ENCODE assay signal across 13 mouse cellular contexts in the genomic region with DNA sequence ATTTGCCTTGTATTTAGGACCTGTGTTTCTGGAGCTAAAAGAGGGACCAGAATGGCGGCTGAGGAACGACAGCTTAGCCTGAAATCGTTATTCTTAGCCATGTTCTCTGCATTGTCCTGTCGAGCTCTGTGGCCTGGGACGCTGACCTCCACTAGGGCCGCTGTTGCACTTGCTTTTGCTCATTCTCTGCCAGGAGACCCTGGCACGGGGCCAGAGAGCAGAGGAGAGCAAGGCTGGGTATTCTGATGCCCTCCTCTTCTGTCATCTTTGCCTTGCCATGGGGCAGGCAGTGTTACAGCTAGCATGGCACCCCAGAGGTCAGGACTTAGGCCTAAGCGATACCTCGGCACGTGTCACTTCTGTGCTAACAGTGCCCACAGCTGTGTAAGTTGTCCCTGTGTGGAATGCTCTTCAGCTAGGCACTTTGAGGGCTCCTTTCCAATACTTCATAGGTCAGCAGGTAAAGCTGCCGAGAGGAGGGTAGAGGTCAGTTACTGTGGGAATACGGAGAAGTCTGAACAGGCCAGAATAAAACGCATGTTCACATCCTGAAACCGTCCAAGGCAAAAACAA. TPM values are rescaled to one million over a fixed set of nuclear protein-coding genes. Genes with fewer than 3 reads are reported as not detected.
DNase-seq lines count a peak whose midpoint lies in the region; ATAC-seq and TF ChIP-seq lines count a peak whose summit lies in the region.
"Had no signal": no experiment of that assay in that cellular context is flagged by ENCODE, and none has a peak within 500 bp of the region (broad histone marks: within the 10 kb centered on the region; RNA-seq: fewer than 3 reads in every experiment).

No protein-coding gene starts in this region.

- H3K27me3 ChIP-seq in embryonic facial prominence, embryonic 12.5 days, result no peaks in the 10 kb centered on the region
- no peaks in the 10 kb centered on the region for H3K27me3 ChIP-seq in embryonic facial prominence, embryonic 10.5 days (replicated peaks; ENCODE audit: low read depth, poor library complexity, severe bottlenecking)
- no peaks in the 10 kb centered on the region for H3K27me3 ChIP-seq in liver, postnatal 0 days (ENCODE audit: insufficient read depth, low read length)
- H3K27me3 ChIP-seq in stomach, postnatal 0 days (ENCODE audit: control insufficient read depth, insufficient read depth, low read length), result no peaks in the 10 kb centered on the region
- H3K27me3 ChIP-seq: midbrain, embryonic 12.5 days had no signal

- 0 out of 2 replicates have a peak, but pooled peaks have one; percentile 15 for ATAC-seq in embryonic facial prominence, embryonic 12.5 days (ENCODE audit: insufficient number of reproducible peaks, insufficient read depth, low FRiP score, low TSS enrichment)
- no peak for ATAC-seq in liver, postnatal 0 days
- no peak for ATAC-seq in stomach, postnatal 0 days (ENCODE audit: low FRiP score, low TSS enrichment)

- H3K36me3 ChIP-seq in embryonic facial prominence, embryonic 12.5 days, result no peaks in the 10 kb centered on the region
- no peaks in the 10 kb centered on the region for H3K36me3 ChIP-seq in embryonic facial prominence, embryonic 10.5 days (replicated peaks)
- H3K36me3 ChIP-seq in liver, postnatal 0 days (replicated peaks; ENCODE audit: insufficient read depth, low read length), result no peaks in the 10 kb centered on the region
- no peaks in the 10 kb centered on the region for H3K36me3 ChIP-seq in stomach, postnatal 0 days (ENCODE audit: control insufficient read depth, insufficient read depth, low read length)
- H3K36me3 ChIP-seq: limb, embryonic 13.5 days; midbrain, embryonic 12.5 days had no signal

- no peak overlapping the region for H3K4me2 ChIP-seq in embryonic facial prominence, embryonic 12.5 days (replicated peaks)
- no peak overlapping the region for H3K4me2 ChIP-seq in liver, postnatal 0 days (ENCODE audit: low read depth, low read length)
- no peak overlapping the region for H3K4me2 ChIP-seq in stomach, postnatal 0 days (replicated peaks; ENCODE audit: low read depth)
- H3K4me2 ChIP-seq: limb, embryonic 13.5 days; midbrain, embryonic 12.5 days had no signal

- no peak overlapping the region for H3K9ac ChIP-seq in embryonic facial prominence, embryonic 12.5 days
- H3K9ac ChIP-seq in liver, postnatal 0 days (replicated peaks), result no peak overlapping the region
- H3K9ac ChIP-seq in stomach, postnatal 0 days (ENCODE audit: low read length), result no peak overlapping the region
- H3K9ac ChIP-seq: limb, embryonic 13.5 days; midbrain, embryonic 12.5 days had no signal

- DNase-seq in embryonic facial prominence, embryonic 10.5 days (ENCODE audit: low spot score), result no peak
- DNase-seq in layer of hippocampus, postnatal 10 days (ENCODE audit: low spot score in 2 of 2), result peak; percentile 3 to 18
- DNase-seq in layer of hippocampus, postnatal 25 days (ENCODE audit: extremely low spot score in 1 of 2, low spot score in 1 of 2), result no peak
- peak; percentile 41 to 58 for DNase-seq in adrenal gland, adult 18-20 months (ENCODE audit: low spot score in 2 of 2)
- DNase-seq in liver, postnatal 0 days, result peak; percentile 28
- no peak for DNase-seq in stomach, postnatal 0 days (ENCODE audit: low spot score)
- DNase-seq in urinary bladder, postnatal 14 days (ENCODE audit: low spot score), result no peak

- H3K9me3 ChIP-seq in embryonic facial prominence, embryonic 12.5 days, result no peaks in the 10 kb centered on the region
- no peaks in the 10 kb centered on the region for H3K9me3 ChIP-seq in embryonic facial prominence, embryonic 10.5 days
- H3K9me3 ChIP-seq in liver, postnatal 0 days (ENCODE audit: low read length), result no peaks in the 10 kb centered on the region
- no peaks in the 10 kb centered on the region for H3K9me3 ChIP-seq in stomach, postnatal 0 days (ENCODE audit: control insufficient read depth, low read length)
- H3K9me3 ChIP-seq: limb, embryonic 13.5 days; midbrain, embryonic 12.5 days had no signal

- 89% methylated on average over 14 of the region's 14 CpGs for WGBS in embryonic facial prominence, embryonic 12.5 days
- 89% methylated on average over 14 of the region's 14 CpGs for WGBS in embryonic facial prominence, embryonic 10.5 days
- WGBS in liver, postnatal 0 days (ENCODE audit: insufficient replicate concordance), result 79% methylated on average over 14 of the region's 14 CpGs
- WGBS in stomach, postnatal 0 days, result 90% methylated on average over 14 of the region's 14 CpGs

- no peak for TF ChIP-seq EP300 in liver, postnatal 0 days (IDR thresholded peaks at IDR 0.05; ENCODE audit: low read depth)
- TF ChIP-seq EP300 in stomach, postnatal 0 days (optimal IDR thresholded peaks at IDR 0.05), result no peak

- no peak overlapping the region for H3K27ac ChIP-seq in embryonic facial prominence, embryonic 12.5 days
- no peak overlapping the region for H3K27ac ChIP-seq in embryonic facial prominence, embryonic 10.5 days (replicated peaks)
- no peak overlapping the region for H3K27ac ChIP-seq in liver, postnatal 0 days (ENCODE audit: low read depth)
- H3K27ac ChIP-seq in stomach, postnatal 0 days (replicated peaks), result no peak overlapping the region
- H3K27ac ChIP-seq: kidney, postnatal 0 days; limb, embryonic 13.5 days; midbrain, embryonic 12.5 days had no signal

- no peaks in the 10 kb centered on the region for H3K4me1 ChIP-seq in embryonic facial prominence, embryonic 12.5 days
- H3K4me1 ChIP-seq in embryonic facial prominence, embryonic 10.5 days, result no peaks in the 10 kb centered on the region
- H3K4me1 ChIP-seq in liver, postnatal 0 days (ENCODE audit: insufficient read depth), result no peaks in the 10 kb centered on the region
- H3K4me1 ChIP-seq in stomach, postnatal 0 days (replicated peaks; ENCODE audit: control insufficient read depth, insufficient read depth), result no peaks in the 10 kb centered on the region
- H3K4me1 ChIP-seq: limb, embryonic 13.5 days; midbrain, embryonic 12.5 days had no signal

- TF ChIP-seq CTCF in liver, postnatal 0 days (IDR thresholded peaks at IDR 0.05; ENCODE audit: low read depth), result no peak
- TF ChIP-seq CTCF in stomach, postnatal 0 days (IDR thresholded peaks at IDR 0.05; ENCODE audit: low read depth), result no peak

- no peak overlapping the region for H3K4me3 ChIP-seq in embryonic facial prominence, embryonic 12.5 days
- H3K4me3 ChIP-seq in embryonic facial prominence, embryonic 10.5 days, result no peak overlapping the region
- no peak overlapping the region for H3K4me3 ChIP-seq in liver, postnatal 0 days (ENCODE audit: low read depth, low read length)
- no peak overlapping the region for H3K4me3 ChIP-seq in stomach, postnatal 0 days (ENCODE audit: low read depth, low read length)
- H3K4me3 ChIP-seq: limb, embryonic 13.5 days; midbrain, embryonic 12.5 days had no signal

RNA-seq across cellular contexts. Expression of gene Poc1b, which starts 23.3 kb away (rescaled TPM):
- 19.4 and 21.1 TPM in 2 replicates for polyA plus RNA-seq in embryonic facial prominence, embryonic 12.5 days (2016; fragmentation: Nextera tagmentation; extraction: Ambion mirVana)
- 32.6 and 33.3 TPM in 2 replicates for polyA plus RNA-seq in embryonic facial prominence, embryonic 10.5 days (2016; fragmentation: Nextera tagmentation; extraction: Ambion mirVana)
- 10 to 100 TPM in 1 of 2 experiments, 1 to 10 TPM in 1; 9.3 to 10.1 TPM for total RNA-seq in layer of hippocampus, postnatal 10 days (2021)
- total RNA-seq in layer of hippocampus, postnatal 25 days (2021), result 1 to 10 TPM; 6.5 to 8.2 TPM
- 10 to 100 TPM in 1 of 2 experiments, 1 to 10 TPM in 1; 9.5 to 12.0 TPM for total RNA-seq in adrenal gland, adult 18-20 months (2021)
- polyA plus RNA-seq in liver, postnatal 0 days (2015; fragmentation: Nextera tagmentation; extraction: Ambion mirVana), result 3.9 TPM in 2 replicates
- 6.7 and 9.4 TPM in 2 replicates for polyA plus RNA-seq in stomach, postnatal 0 days (2015; fragmentation: Nextera tagmentation; extraction: Ambion mirVana)

RNA-seq across cellular contexts. Expression of gene Galnt4, which starts 24.4 kb away (rescaled TPM):
- 8.1 and 9.5 TPM in 2 replicates for polyA plus RNA-seq in embryonic facial prominence, embryonic 12.5 days (2016; fragmentation: Nextera tagmentation; extraction: Ambion mirVana)
- 4.1 and 5.4 TPM in 2 replicates for polyA plus RNA-seq in embryonic facial prominence, embryonic 10.5 days (2016; fragmentation: Nextera tagmentation; extraction: Ambion mirVana)
- total RNA-seq in layer of hippocampus, postnatal 10 days (2021), result 1 to 10 TPM; 5.2 to 5.5 TPM
- total RNA-seq in layer of hippocampus, postnatal 25 days (2021), result 1 to 10 TPM; 4.0 to 4.6 TPM
- total RNA-seq in adrenal gland, adult 18-20 months (2021), result 1 to 10 TPM; 4.0 to 6.3 TPM
- polyA plus RNA-seq in liver, postnatal 0 days (2015; fragmentation: Nextera tagmentation; extraction: Ambion mirVana), result 2.2 and 2.6 TPM in 2 replicates
- 34.0 and 34.9 TPM in 2 replicates for polyA plus RNA-seq in stomach, postnatal 0 days (2015; fragmentation: Nextera tagmentation; extraction: Ambion mirVana)

RNA-seq across cellular contexts. Expression of gene Phxr2, which starts 42.6 kb away (rescaled TPM):
- polyA plus RNA-seq in embryonic facial prominence, embryonic 12.5 days (2016; fragmentation: Nextera tagmentation; extraction: Ambion mirVana), result 0.18 TPM in 1 of 2 replicates, not detected in the other
- 0.13 and 0.21 TPM in 2 replicates for polyA plus RNA-seq in embryonic facial prominence, embryonic 10.5 days (2016; fragmentation: Nextera tagmentation; extraction: Ambion mirVana)
- not detected for total RNA-seq in layer of hippocampus, postnatal 10 days (2021)
- total RNA-seq in layer of hippocampus, postnatal 25 days (2021), result not detected
- total RNA-seq in adrenal gland, adult 18-20 months (2021), result not detected
- polyA plus RNA-seq in liver, postnatal 0 days (2015; fragmentation: Nextera tagmentation; extraction: Ambion mirVana), result not detected in 2 replicates
- not detected in 2 replicates for polyA plus RNA-seq in stomach, postnatal 0 days (2015; fragmentation: Nextera tagmentation; extraction: Ambion mirVana)
- polyA plus RNA-seq: gonadal fat pad, adult 2 months; kidney, postnatal 0 days; limb, embryonic 13.5 days; midbrain, embryonic 12.5 days; testis, adult 2 months had no signal

Comparison
In these comparisons a context has a peak if more than half of its experiments do, and no peak if none do; other contexts are left out.
1. DNase-seq: peak in layer of hippocampus, postnatal 10 days (2 of 2), adrenal gland, adult 18-20 months (2 of 2) and liver, postnatal 0 days (single experiment); none in embryonic facial prominence, embryonic 10.5 days (single experiment), layer of hippocampus, postnatal 25 days (0 of 2), stomach, postnatal 0 days (single experiment) and urinary bladder, postnatal 14 days (single experiment).